Mouse (Mus musculus): Measurements from ENCODE around the gene Crk.

DNA sequence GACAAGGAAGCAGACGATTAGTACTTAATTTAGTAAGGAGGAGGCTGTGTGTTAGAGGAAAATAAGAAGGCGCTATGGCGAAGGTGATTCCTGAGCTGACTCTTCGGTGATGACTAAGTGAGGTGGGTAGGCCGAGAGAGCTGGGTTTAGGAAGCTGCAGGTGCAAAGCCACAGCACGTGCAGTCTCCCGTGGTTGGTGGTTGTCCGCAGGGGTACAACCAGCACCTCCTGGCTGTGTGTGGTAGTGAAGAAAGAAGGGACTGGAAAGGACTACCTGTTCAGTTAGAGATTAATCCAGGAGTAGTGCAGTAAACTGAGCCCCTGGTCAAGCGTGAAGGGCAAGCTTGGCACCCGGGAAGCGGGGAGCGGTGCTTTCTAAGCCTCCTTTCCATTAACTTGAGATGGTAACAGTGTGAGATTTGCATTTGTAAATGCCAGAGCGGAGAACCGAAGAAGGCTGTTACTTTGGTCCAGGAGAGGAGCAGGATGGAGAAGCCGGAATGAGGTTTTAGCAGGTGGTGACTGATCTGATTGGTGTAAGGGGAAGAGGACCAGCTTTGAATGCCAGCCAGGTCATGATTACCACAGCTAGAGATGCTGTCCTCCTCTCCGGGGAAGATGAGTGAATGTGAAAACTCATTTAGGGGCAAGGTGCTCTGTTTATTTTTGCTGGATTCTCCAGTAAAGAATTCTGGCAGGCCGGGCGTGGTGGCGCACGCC lies 26.7 kb upstream of the Crk start:
- TF ChIP-seq CTCF (IDR thresholded peaks at IDR 0.05; ENCODE audit: low read depth) (peak; percentile 27; the same call in 1 of the 2 replicates), EP300 (IDR thresholded peaks at IDR 0.05; ENCODE audit: low read depth) (no peak)

Data from liver, postnatal 0 days (tissue).